Mouse (Mus musculus): ENCODE data around the gene Cmtm6. TPM values are rescaled to one million over a fixed set of nuclear protein-coding genes. Genes with fewer than 3 reads are reported as not detected.
A peak's percentile ranks its signal among the peaks of the same experiment; 100 is the strongest.

The Cmtm6 gene
- total RNA-seq, 2 experiments from 2014 or later, result 98.1 to 124 TPM

DNA sequence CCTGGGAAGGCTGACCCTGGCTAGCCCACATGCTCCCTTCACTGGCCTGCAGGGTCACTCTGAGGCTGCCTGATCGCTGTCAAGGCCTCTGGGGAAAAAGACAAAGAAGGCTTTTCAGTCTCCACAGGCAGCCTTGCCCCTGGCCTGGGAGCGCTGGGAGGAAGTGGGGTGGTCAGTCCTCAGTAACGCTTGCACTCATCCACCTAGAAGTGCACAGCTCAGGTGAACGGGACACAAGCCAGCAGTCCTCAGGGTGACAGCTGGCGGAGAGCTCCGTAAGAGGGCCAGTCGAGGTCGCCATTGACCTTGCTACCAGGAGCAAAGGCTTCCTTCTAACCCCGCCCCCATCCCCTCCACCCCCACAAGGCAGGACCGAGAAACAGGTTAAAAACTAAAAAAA lies 37.1 kb downstream of the Cmtm6 start:
- ATAC-seq (ENCODE audit: poor library complexity, severe bottlenecking), result no peak

DNA sequence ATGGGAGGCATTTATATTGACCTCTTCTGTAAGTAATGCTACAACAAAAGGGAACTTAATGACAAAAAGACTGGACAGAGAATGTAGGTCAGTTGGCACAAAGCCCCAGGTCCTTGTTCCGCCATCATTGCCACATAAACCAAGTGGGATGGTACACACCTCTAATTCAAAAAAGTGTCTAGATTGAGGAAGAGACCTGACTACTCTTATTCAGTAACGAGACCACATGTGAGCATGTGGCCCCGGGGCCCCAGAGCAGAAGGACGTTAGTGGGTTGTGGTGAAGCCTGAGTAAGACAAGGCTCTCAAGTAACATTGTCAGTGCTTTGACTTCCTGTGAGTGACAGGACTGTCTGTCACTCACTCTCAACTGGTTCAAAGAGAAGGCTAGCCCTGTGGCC lies 39.3 kb downstream of the Cmtm6 start:
- peak; percentile 89 for ATAC-seq (ENCODE audit: poor library complexity, severe bottlenecking)

DNA sequence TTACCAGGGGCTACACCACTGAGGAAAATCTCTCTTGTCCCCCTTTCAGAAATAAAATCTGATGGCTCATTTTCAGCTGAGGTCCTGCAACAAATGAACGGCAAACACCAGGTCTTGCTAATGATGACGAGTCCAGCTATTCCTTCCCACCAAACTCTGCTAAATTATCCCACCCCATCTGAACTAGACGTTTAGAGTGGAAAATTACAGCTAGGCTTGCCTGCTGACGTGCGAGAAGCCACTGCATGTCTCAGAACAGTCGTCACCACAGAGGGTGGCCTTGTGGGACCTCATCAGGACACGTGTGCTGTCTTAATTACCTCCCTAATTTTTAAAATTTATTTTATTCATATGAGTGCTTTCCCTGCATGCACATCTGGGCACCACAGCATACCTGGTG lies 40.6 kb downstream of the Cmtm6 start:
- ATAC-seq (ENCODE audit: poor library complexity, severe bottlenecking), result no peak

DNA sequence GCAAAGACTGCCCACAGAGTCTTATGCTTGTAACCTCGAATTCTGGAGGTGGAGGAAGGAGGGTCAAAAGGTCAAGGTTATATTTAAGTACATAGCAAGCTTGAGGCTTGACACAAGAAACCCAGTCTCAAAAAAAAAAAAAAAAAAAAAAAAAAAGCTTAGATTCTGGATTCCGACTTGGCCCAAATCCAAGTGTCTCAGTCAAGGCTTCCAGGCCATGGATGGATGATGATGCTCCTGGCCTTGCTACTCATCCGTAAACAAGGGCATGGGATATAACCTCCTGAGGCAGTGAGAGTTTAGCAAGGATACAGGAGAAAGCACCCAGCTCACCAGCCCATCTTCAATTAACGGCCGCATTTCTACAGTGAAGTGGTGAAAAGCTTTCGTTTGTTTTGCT lies 43.7 kb downstream of the Cmtm6 start:
- ATAC-seq (ENCODE audit: poor library complexity, severe bottlenecking), result no peak

DNA sequence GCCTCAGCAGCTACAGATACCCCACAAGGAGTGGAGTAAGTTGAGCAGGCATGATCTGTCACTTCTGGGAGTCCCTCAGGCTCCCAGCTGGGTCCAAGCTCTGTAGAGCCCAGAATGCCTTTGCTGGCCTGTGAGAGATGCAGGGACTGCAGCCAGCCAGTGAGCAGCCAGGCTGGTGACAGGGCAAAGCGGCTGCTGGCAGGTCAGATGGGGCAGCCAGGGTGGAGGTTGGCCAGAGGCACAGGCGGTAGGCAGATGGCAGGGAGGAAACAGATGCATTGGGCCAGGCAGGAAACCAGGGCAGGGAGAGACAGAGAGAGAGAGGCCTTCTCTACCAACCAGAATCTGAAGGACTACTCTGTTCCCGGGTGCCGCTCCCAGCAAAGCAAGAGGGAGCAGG lies 44.4 kb downstream of the Cmtm6 start:
- ATAC-seq (ENCODE audit: poor library complexity, severe bottlenecking), result peak; percentile 29

GRCm38 (mm10) chr9:114776361-114776760 lies 45.4 kb downstream of the Cmtm6 start:
- no peak for ATAC-seq (ENCODE audit: poor library complexity, severe bottlenecking)

- ATAC-seq (ENCODE audit: poor library complexity, severe bottlenecking), result no peak
Measured at GRCm38 (mm10) chr9:114777178-114778046, 46.5 kb downstream of the Cmtm6 start.

- ATAC-seq (ENCODE audit: poor library complexity, severe bottlenecking), result peak; percentile 16; the same call in 1 of the 2 replicates
Measured at GRCm38 (mm10) chr9:114778047-114778390, 47.1 kb downstream of the Cmtm6 start.

- ATAC-seq (ENCODE audit: poor library complexity, severe bottlenecking), result no peak
Measured at GRCm38 (mm10) chr9:114778877-114779276, 48.0 kb downstream of the Cmtm6 start.

GRCm38 (mm10) chr9:114779984-114780745 lies 49.2 kb downstream of the Cmtm6 start:
- ATAC-seq (ENCODE audit: poor library complexity, severe bottlenecking), result no peak

DNA sequence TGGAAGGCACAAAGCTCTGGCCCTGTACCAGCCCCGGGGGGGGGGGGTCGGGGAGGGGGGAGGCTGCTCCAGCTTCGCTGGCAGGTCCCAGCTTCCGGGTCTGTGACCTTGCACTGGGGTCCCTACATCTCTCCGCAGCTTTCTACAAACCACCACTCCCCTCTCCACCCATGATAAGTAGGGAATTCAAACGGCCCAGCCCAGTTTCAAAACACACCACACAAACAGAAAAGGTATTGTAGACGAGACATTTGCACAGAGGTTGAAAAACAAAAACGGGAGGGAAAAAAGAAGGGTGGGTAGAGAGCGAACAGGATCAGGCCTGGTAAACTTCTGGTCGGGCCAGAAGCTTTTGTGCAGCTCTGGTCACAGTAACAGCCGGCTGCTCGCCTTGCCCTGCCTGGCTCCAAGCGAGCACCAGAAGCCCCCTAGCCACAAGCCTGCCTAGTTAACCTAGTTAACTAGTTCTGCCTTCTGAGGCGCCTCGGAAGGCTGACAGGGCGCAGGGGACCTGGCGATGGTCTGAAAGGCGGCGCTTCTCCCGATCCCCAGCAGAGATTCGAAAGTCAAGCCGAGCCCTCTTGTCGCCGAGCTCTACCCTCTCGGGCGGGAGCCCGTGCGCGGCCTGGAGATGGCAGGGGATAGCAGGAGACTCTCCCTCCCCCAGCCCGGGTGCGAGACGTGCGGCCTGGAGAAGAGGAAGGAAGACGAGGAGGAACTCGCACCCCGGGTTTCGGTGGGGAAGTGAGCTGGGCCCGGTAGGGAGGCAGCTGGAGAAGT lies 50.0 kb downstream of the Cmtm6 start:
- ATAC-seq (ENCODE audit: poor library complexity, severe bottlenecking), result peak; percentile 67

DNA sequence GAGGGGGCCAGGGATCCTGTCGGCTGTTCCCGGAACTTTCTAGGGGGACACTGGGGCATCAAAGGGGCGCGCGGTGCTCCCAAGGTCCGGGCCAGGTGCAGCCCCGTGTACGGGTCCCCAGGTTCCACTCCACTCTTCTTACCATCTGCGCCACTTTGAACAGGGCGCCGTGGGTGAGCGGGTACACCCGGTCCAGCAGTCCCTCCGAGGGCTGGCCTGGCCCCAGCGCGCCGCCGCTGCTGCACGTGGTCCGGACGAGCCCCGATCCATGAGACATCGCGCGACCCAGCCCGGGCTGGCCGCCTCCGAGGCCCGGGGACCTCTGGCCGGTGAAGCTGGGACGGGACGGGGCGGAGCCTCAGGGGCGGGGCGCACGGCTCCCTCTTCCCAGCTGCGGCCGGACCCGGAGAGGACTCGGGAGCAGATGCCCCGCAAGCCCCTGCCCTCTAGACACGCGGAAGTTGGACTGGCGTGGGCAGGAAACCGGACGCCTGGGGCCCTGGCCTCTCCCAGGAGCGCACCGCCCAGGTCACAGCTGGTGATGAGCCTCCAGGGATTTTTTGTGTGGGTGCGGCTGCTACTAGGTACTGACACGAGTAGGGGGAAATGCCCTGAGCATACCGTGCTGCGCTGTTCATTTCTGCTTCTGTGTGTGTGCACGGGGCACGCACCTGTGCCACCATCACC lies 50.8 kb downstream of the Cmtm6 start, which contains the start of gene Cmtm7:
Gene Cmtm7, minus strand, starts transcription at position 331 of the 687 bp plus-strand sequence.
- peak; percentile 54 for ATAC-seq (ENCODE audit: poor library complexity, severe bottlenecking)

- ATAC-seq (ENCODE audit: poor library complexity, severe bottlenecking), result peak; percentile 9; the same call in 1 of the 2 replicates
Measured at GRCm38 (mm10) chr9:114785432-114786125, 54.7 kb downstream of the Cmtm6 start.

- peak; percentile 61 for ATAC-seq (ENCODE audit: poor library complexity, severe bottlenecking)
Measured at GRCm38 (mm10) chr9:114787134-114787533, 56.2 kb downstream of the Cmtm6 start.

GRCm38 (mm10) chr9:114787716-114788115 lies 56.8 kb downstream of the Cmtm6 start:
- peak; percentile 79 for ATAC-seq (ENCODE audit: poor library complexity, severe bottlenecking)

- no peak for ATAC-seq (ENCODE audit: poor library complexity, severe bottlenecking)
Measured at GRCm38 (mm10) chr9:114788697-114789096, 57.8 kb downstream of the Cmtm6 start.

DNA sequence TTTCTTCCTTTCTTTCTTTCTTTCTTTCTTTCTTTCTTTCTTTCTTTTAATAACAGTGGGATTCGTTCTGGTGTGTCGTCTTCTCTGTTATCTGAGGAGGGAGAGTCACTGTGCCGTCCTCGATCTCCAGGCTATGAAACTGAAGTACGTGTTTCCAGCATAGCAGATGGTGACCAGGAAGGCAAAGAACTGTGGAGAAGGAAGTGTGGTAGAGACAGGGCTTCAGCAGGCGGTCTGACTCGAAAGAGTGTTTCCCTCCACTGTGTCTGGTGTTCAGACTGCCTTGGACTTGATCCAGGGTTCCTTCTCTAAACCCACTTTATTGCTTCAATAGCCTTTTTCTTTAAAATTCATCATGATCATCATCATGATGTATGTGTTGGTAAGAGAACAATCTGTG lies 58.6 kb downstream of the Cmtm6 start:
- no peak for ATAC-seq (ENCODE audit: poor library complexity, severe bottlenecking)

DNA sequence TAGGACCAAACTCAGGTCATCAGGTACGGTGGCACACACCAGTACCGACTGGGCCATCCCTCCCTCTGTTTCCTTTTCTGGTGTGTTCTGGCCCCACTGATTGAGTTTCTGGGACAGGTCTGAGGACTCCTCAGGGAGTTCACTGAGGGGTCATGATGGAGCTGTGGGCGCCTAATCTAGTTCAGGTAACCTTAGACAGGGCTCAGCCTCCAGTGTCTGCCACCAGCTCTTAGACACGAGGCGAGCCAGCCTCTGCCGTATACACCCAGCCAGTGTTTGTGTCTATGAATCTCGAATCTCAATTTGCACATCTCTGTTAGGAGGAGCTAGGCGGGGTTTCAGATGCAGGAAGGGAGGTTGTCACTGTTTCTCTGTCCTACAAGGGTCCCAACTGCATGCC lies 59.1 kb downstream of the Cmtm6 start:
- ATAC-seq (ENCODE audit: poor library complexity, severe bottlenecking), result no peak

GRCm38 (mm10) chr9:114793764-114794295 lies 62.9 kb downstream of the Cmtm6 start:
- ATAC-seq (ENCODE audit: poor library complexity, severe bottlenecking), result peak; percentile 77

- ATAC-seq (ENCODE audit: poor library complexity, severe bottlenecking), result 0 out of 2 replicates have a peak, but pooled peaks have one; percentile 14
Measured at GRCm38 (mm10) chr9:114794491-114794890, 63.6 kb downstream of the Cmtm6 start.
